9 mouse cellular contexts compared by ENCODE assay signal in genomic region chr7:81862587-81863583, GRCm38 (mm10). TPM values are rescaled to one million over a fixed set of nuclear protein-coding genes. Genes with fewer than 3 reads are reported as not detected.
DNase-seq lines count a peak whose midpoint lies in the region; ATAC-seq and TF ChIP-seq lines count a peak whose summit lies in the region.
"Had no signal": no experiment of that assay in that cellular context is flagged by ENCODE, and none has a peak within 500 bp of the region (broad histone marks: within the 10 kb centered on the region; RNA-seq: fewer than 3 reads in every experiment).

No protein-coding gene starts in this region.

- peak overlapping the region; percentile 59 for H3K27ac ChIP-seq in heart, embryonic 11.5 days (ENCODE audit: low read depth, low read length)
- peak overlapping the region; percentile 29; the same call in 1 of the 2 replicates for H3K27ac ChIP-seq in liver, embryonic 13.5 days
- peak overlapping the region; percentile 46 for H3K27ac ChIP-seq in small intestine, adult 2 months (ENCODE audit: insufficient read depth, low read depth, low read length)
- H3K27ac ChIP-seq in forebrain, embryonic 12.5 days, result no peak overlapping the region

- no peak for TF ChIP-seq CTCF in small intestine, adult 2 months (IDR thresholded peaks at IDR 0.05; ENCODE audit: extremely low read depth, insufficient read length, insufficient replicate concordance, low read depth, low read length)

- H3K4me2 ChIP-seq in heart, embryonic 11.5 days, result peak overlapping the region; percentile 8
- peak overlapping the region; percentile 44 for H3K4me2 ChIP-seq in liver, embryonic 13.5 days
- no peak overlapping the region for H3K4me2 ChIP-seq in forebrain, embryonic 12.5 days

- H3K27me3 ChIP-seq in heart, embryonic 11.5 days (ENCODE audit: control insufficient read depth, insufficient read depth, low read length), result 0 out of 2 replicates have a peak, but pooled peaks cover 6% of the 10 kb centered on the region
- H3K27me3 ChIP-seq in liver, embryonic 13.5 days, result peaks cover 69% of the 10 kb centered on the region
- peaks cover 13% of the 10 kb centered on the region for H3K27me3 ChIP-seq in small intestine, adult 2 months (ENCODE audit: control insufficient read depth, insufficient read depth, low read length)
- peaks cover 41% of the 10 kb centered on the region for H3K27me3 ChIP-seq in forebrain, embryonic 12.5 days

- DNase-seq in B cell, adult 2 months, result peak; percentile 79 to 81
- peak; percentile 46 for DNase-seq in R1 (ENCODE audit: low read depth, low spot score)
- DNase-seq in liver, embryonic 13.5 days, result no peak
- DNase-seq in cerebellum, postnatal 14 days, result no peak
- no peak for DNase-seq in Muller cell, postnatal 12 days (ENCODE audit: inconsistent ontology term)

- H3K4me1 ChIP-seq in heart, embryonic 11.5 days (ENCODE audit: control insufficient read depth, insufficient read depth, low read length), result peaks cover 36% of the 10 kb centered on the region
- peaks cover 26% of the 10 kb centered on the region for H3K4me1 ChIP-seq in liver, embryonic 13.5 days (replicated peaks)
- H3K4me1 ChIP-seq in small intestine, adult 2 months (ENCODE audit: control insufficient read depth, insufficient read depth, insufficient read length, low read length), result peaks cover 7% of the 10 kb centered on the region; the same call in 1 of the 2 replicates
- peaks cover 25% of the 10 kb centered on the region for H3K4me1 ChIP-seq in forebrain, embryonic 12.5 days

- H3K9me3 ChIP-seq in heart, embryonic 11.5 days (replicated peaks; ENCODE audit: control insufficient read depth, low read length), result no peaks in the 10 kb centered on the region
- H3K9me3 ChIP-seq in liver, embryonic 13.5 days (replicated peaks), result no peaks in the 10 kb centered on the region
- no peaks in the 10 kb centered on the region for H3K9me3 ChIP-seq in forebrain, embryonic 12.5 days

- ATAC-seq in heart, embryonic 11.5 days (replicated peaks; ENCODE audit: insufficient number of reproducible peaks, low FRiP score, low TSS enrichment), result no peak
- ATAC-seq in liver, embryonic 13.5 days (ENCODE audit: low read depth), result peak; percentile 25; the same call in 1 of the 2 replicates
- ATAC-seq in forebrain, embryonic 12.5 days (ENCODE audit: low FRiP score), result no peak

- 0 out of 2 replicates have a peak overlapping the region, but pooled peaks have one; percentile 16 for H3K9ac ChIP-seq in heart, embryonic 11.5 days (ENCODE audit: low read depth, low read length)
- no peak overlapping the region for H3K9ac ChIP-seq in liver, embryonic 13.5 days
- H3K9ac ChIP-seq in forebrain, embryonic 12.5 days, result no peak overlapping the region

- no peak for TF ChIP-seq POLR2A in small intestine, adult 2 months (IDR thresholded peaks at IDR 0.05; ENCODE audit: low read depth, low read length)

- H3K36me3 ChIP-seq in heart, embryonic 11.5 days (ENCODE audit: control insufficient read depth, insufficient read depth, low read length), result no peaks in the 10 kb centered on the region
- no peaks in the 10 kb centered on the region for H3K36me3 ChIP-seq in liver, embryonic 13.5 days
- no peaks in the 10 kb centered on the region for H3K36me3 ChIP-seq in small intestine, adult 2 months (ENCODE audit: control insufficient read depth, insufficient read depth, low read length)
- no peaks in the 10 kb centered on the region for H3K36me3 ChIP-seq in forebrain, embryonic 12.5 days (replicated peaks)

- 58% methylated on average over 24 of the region's 24 CpGs for WGBS in heart, embryonic 11.5 days (ENCODE audit: insufficient replicate concordance)
- WGBS in liver, embryonic 13.5 days (ENCODE audit: insufficient replicate concordance), result 24% methylated on average over 24 of the region's 24 CpGs
- WGBS in small intestine, adult 2 months, result 68% methylated on average over 24 of the region's 24 CpGs
- WGBS in forebrain, embryonic 12.5 days, result 75% methylated on average over 24 of the region's 24 CpGs

- no peak overlapping the region for H3K4me3 ChIP-seq in heart, embryonic 11.5 days (ENCODE audit: low read depth, low read length)
- 0 out of 2 replicates have a peak overlapping the region, but pooled peaks have one; percentile 18 for H3K4me3 ChIP-seq in liver, embryonic 13.5 days (replicated peaks)
- H3K4me3 ChIP-seq in small intestine, adult 2 months (ENCODE audit: low read depth, low read length), result peak overlapping the region; percentile 33
- H3K4me3 ChIP-seq in forebrain, embryonic 12.5 days (replicated peaks), result no peak overlapping the region

RNA-seq across cellular contexts. Expression of gene Tm6sf1, which starts 4.1 kb away (rescaled TPM):
- 27.0 and 29.4 TPM in 2 replicates for polyA plus RNA-seq in heart, embryonic 11.5 days (2014; fragmentation: Nextera tagmentation; extraction: Ambion mirVana)
- 6.9 and 7.5 TPM in 2 replicates for polyA plus RNA-seq in liver, embryonic 13.5 days (2015; fragmentation: Nextera tagmentation; extraction: Ambion mirVana)
- 16.3 and 21.2 TPM in 2 replicates for polyA plus RNA-seq in small intestine, adult 2 months (2012; rRNA removed)
- polyA plus RNA-seq in forebrain, embryonic 12.5 days (2016; fragmentation: Nextera tagmentation; extraction: Ambion mirVana), result 8.5 and 9.6 TPM in 2 replicates

RNA-seq across cellular contexts. Expression of gene Gm10160, which starts 7.3 kb away (rescaled TPM):
- polyA plus RNA-seq in heart, embryonic 11.5 days (2014; fragmentation: Nextera tagmentation; extraction: Ambion mirVana), result not detected in 2 replicates
- not detected in 2 replicates for polyA plus RNA-seq in liver, embryonic 13.5 days (2015; fragmentation: Nextera tagmentation; extraction: Ambion mirVana)
- not detected in 2 replicates for polyA plus RNA-seq in small intestine, adult 2 months (2012; rRNA removed)
- polyA plus RNA-seq in forebrain, embryonic 12.5 days (2016; fragmentation: Nextera tagmentation; extraction: Ambion mirVana), result not detected in 2 replicates
- polyA plus RNA-seq: neural tube, embryonic 14.5 days had no signal

RNA-seq across cellular contexts. Expression of gene Btbd1, which starts 33.7 kb away (rescaled TPM):
- 94.0 and 94.8 TPM in 2 replicates for polyA plus RNA-seq in heart, embryonic 11.5 days (2014; fragmentation: Nextera tagmentation; extraction: Ambion mirVana)
- 24.0 and 25.3 TPM in 2 replicates for polyA plus RNA-seq in liver, embryonic 13.5 days (2015; fragmentation: Nextera tagmentation; extraction: Ambion mirVana)
- 12.0 and 18.3 TPM in 2 replicates for polyA plus RNA-seq in small intestine, adult 2 months (2012; rRNA removed)
- 101 and 102 TPM in 2 replicates for polyA plus RNA-seq in forebrain, embryonic 12.5 days (2016; fragmentation: Nextera tagmentation; extraction: Ambion mirVana)

Comparison
In these comparisons a context has a peak if more than half of its experiments do, and no peak if none do; other contexts are left out.
1. DNase-seq: peak in B cell, adult 2 months (2 of 2) and R1 (single experiment); none in liver, embryonic 13.5 days (single experiment), cerebellum, postnatal 14 days (0 of 2) and Muller cell, postnatal 12 days (single experiment).
2. H3K4me3 ChIP-seq: peak in liver, embryonic 13.5 days (single experiment) and small intestine, adult 2 months (single experiment); none in heart, embryonic 11.5 days (single experiment) and forebrain, embryonic 12.5 days (single experiment).